8 mouse cellular contexts compared by ENCODE assay signal in the genomic region with DNA sequence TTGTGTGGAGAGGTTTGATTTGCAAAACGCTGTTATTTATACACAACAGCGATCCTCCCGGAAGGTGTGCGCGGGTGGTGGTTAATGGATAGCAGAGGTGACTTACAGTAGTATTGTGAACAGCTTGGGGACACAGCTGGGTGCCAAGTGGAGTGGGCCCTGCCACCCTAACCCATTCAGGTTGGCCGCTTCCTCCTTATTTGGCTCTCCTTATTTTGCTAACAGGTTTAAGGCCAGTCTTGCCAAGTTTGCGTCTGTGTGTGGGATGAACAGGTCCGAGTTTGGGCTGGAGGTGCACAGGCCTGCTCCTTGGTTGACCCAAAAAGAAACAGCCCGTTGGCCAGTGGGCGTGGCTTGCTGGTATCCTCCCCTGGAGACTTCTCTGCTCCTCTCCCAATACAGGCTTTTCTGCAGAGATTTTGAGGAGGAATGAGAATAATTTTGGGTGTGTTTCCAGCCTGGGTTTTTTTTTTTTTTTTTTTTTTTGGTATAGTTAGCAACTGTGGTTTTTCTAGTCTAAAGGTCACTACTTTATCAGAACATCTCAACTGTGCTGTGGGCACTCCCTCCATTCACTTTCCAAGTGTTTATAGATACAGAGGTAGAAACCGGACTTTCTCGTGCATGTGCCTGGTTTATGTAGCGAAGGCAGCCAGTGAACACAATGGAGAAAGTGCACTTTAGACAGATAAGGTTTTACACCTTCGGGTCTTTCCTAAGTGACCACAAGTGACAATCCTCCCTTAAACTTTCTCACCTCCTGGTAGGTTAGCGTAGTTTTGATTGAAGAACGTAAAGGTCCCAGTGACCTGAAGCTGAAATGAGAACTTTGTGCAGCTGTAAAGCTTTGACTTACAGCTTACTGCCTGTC. TPM values are rescaled to one million over a fixed set of nuclear protein-coding genes. Genes with fewer than 3 reads are reported as not detected.
A peak's percentile ranks its signal among the peaks of the same experiment; 100 is the strongest.
DNase-seq lines count a peak whose midpoint lies in the region; ATAC-seq and TF ChIP-seq lines count a peak whose summit lies in the region.

No protein-coding gene starts in this region.

- H3K27me3 ChIP-seq in hindbrain, postnatal 0 days (ENCODE audit: insufficient read depth, low read length): no peaks in the 10 kb centered on the region
- no peaks in the 10 kb centered on the region for H3K27me3 ChIP-seq in liver, embryonic 12.5 days (replicated peaks)
- no peaks in the 10 kb centered on the region for H3K27me3 ChIP-seq in midbrain, postnatal 0 days (ENCODE audit: insufficient read depth, low read length)
- no peaks in the 10 kb centered on the region for H3K27me3 ChIP-seq in testis, adult 2 months (ENCODE audit: control insufficient read depth, insufficient read depth, low read length)

- WGBS in hindbrain, postnatal 0 days: 15% methylated on average over 16 of the region's 16 CpGs
- 11% methylated on average over 16 of the region's 16 CpGs for WGBS in liver, embryonic 12.5 days (ENCODE audit: insufficient replicate concordance)
- 17% methylated on average over 16 of the region's 16 CpGs for WGBS in midbrain, postnatal 0 days

- no peak for TF ChIP-seq POLR2A in testis, adult 2 months (IDR thresholded peaks at IDR 0.05; ENCODE audit: control insufficient read depth, low read depth, low read length)

- peak overlapping the region; percentile 89 for H3K4me2 ChIP-seq in hindbrain, postnatal 0 days (ENCODE audit: low read depth, low read length)
- H3K4me2 ChIP-seq in liver, embryonic 12.5 days: peak overlapping the region; percentile 87
- peak overlapping the region; percentile 63 for H3K4me2 ChIP-seq in midbrain, postnatal 0 days (ENCODE audit: low read depth, low read length, poor library complexity, severe bottlenecking)

- peak overlapping the region; percentile 84; the same call in 1 of the 2 replicates for H3K27ac ChIP-seq in hindbrain, postnatal 0 days
- peak overlapping the region; percentile 88 for H3K27ac ChIP-seq in liver, embryonic 12.5 days
- peak overlapping the region; percentile 80; the same call in 1 of the 2 replicates for H3K27ac ChIP-seq in midbrain, postnatal 0 days (ENCODE audit: low read depth, low read length)
- H3K27ac ChIP-seq in testis, adult 2 months (ENCODE audit: control insufficient read depth, insufficient read depth, low read depth, low read length): peak overlapping the region; percentile 50; the same call in 1 of the 2 replicates

- H3K36me3 ChIP-seq in hindbrain, postnatal 0 days (ENCODE audit: insufficient read depth, low read length): no peaks in the 10 kb centered on the region
- no peaks in the 10 kb centered on the region for H3K36me3 ChIP-seq in liver, embryonic 12.5 days
- H3K36me3 ChIP-seq in midbrain, postnatal 0 days (ENCODE audit: insufficient read depth, low read length): no peaks in the 10 kb centered on the region
- no peaks in the 10 kb centered on the region for H3K36me3 ChIP-seq in testis, adult 2 months (ENCODE audit: control insufficient read depth, insufficient read depth, low read length)

- H3K9me3 ChIP-seq in hindbrain, postnatal 0 days (ENCODE audit: low read length): no peaks in the 10 kb centered on the region
- H3K9me3 ChIP-seq in liver, embryonic 12.5 days (replicated peaks): no peaks in the 10 kb centered on the region
- no peaks in the 10 kb centered on the region for H3K9me3 ChIP-seq in midbrain, postnatal 0 days (ENCODE audit: low read length)

- peak overlapping the region; percentile 95 for H3K9ac ChIP-seq in hindbrain, postnatal 0 days (replicated peaks; ENCODE audit: low read length)
- H3K9ac ChIP-seq in liver, embryonic 12.5 days: peak overlapping the region; percentile 87
- H3K9ac ChIP-seq in midbrain, postnatal 0 days (replicated peaks; ENCODE audit: low read length, poor library complexity, severe bottlenecking): peak overlapping the region; percentile 89

- peak; percentile 15 for ATAC-seq in activated CD4-positive, CD25-positive, alpha-beta regulatory T cell, adult 4 months
- ATAC-seq in hindbrain, postnatal 0 days: no peak
- ATAC-seq in liver, embryonic 12.5 days: no peak
- ATAC-seq in midbrain, postnatal 0 days (ENCODE audit: low FRiP score): no peak

- no peak for TF ChIP-seq CTCF in hindbrain, postnatal 0 days (IDR thresholded peaks at IDR 0.05; ENCODE audit: low read depth)
- TF ChIP-seq CTCF in midbrain, postnatal 0 days (IDR thresholded peaks at IDR 0.05): no peak
- TF ChIP-seq CTCF in testis, adult 2 months (IDR thresholded peaks at IDR 0.05; ENCODE audit: control insufficient read depth, insufficient read depth, insufficient replicate concordance, low read depth, low read length): no peak

- peak overlapping the region; percentile 96 for H3K4me3 ChIP-seq in hindbrain, postnatal 0 days (ENCODE audit: low read length)
- H3K4me3 ChIP-seq in liver, embryonic 12.5 days: peak overlapping the region; percentile 92
- peak overlapping the region; percentile 99 for H3K4me3 ChIP-seq in midbrain, postnatal 0 days (ENCODE audit: low read depth, low read length)
- peak overlapping the region; percentile 87 for H3K4me3 ChIP-seq in testis, adult 2 months (ENCODE audit: control insufficient read depth, low read depth, low read length)

- H3K4me1 ChIP-seq in hindbrain, postnatal 0 days (ENCODE audit: insufficient read depth, low read length): peaks cover 11% of the 10 kb centered on the region
- peaks cover 60% of the 10 kb centered on the region for H3K4me1 ChIP-seq in liver, embryonic 12.5 days
- H3K4me1 ChIP-seq in midbrain, postnatal 0 days (ENCODE audit: insufficient read depth, low read length): peaks cover 7% of the 10 kb centered on the region
- H3K4me1 ChIP-seq in testis, adult 2 months (ENCODE audit: control insufficient read depth, insufficient read depth, low read length): peaks cover 14% of the 10 kb centered on the region

- DNase-seq in cerebellum, adult 8-10 months: peak; percentile 64
- peak; percentile 49 for DNase-seq in gastrocnemius, adult 18-20 months (ENCODE audit: low spot score)
- DNase-seq in hindbrain, postnatal 0 days (ENCODE audit: low spot score): peak; percentile 39
- DNase-seq in midbrain, postnatal 0 days (ENCODE audit: low spot score): peak; percentile 43
- no peak for DNase-seq in c-Kit-positive CD71-positive TER-119-positive erythroid progenitor cells, embryonic 14.5 days (ENCODE audit: low spot score)

RNA-seq across cellular contexts. Expression of a gene that starts 2.6 kb away (rescaled TPM):
- 10 to 100 TPM; 18.5 to 24.0 TPM for polyA plus RNA-seq in activated CD4-positive, CD25-positive, alpha-beta regulatory T cell, adult 4 months (2017; shearing (Covaris generic))
- total RNA-seq in gastrocnemius, adult 18-20 months (2021): 10 to 100 TPM; 17.2 to 17.8 TPM
- total RNA-seq in hindbrain, postnatal 0 days (2014; rRNA removed): 65.1 and 65.6 TPM in 2 replicates
- 28.9 and 32.2 TPM in 2 replicates for polyA plus RNA-seq in hindbrain, postnatal 0 days (2015; fragmentation: Nextera tagmentation; extraction: Ambion mirVana)
- polyA plus RNA-seq in liver, embryonic 12.5 days (2016; fragmentation: Nextera tagmentation; extraction: Ambion mirVana): 20.3 and 20.4 TPM in 2 replicates
- total RNA-seq in midbrain, postnatal 0 days (2014; rRNA removed): 54.9 and 63.5 TPM in 2 replicates
- polyA plus RNA-seq in midbrain, postnatal 0 days (2015; fragmentation: Nextera tagmentation; extraction: Ambion mirVana): 28.3 and 30.2 TPM in 2 replicates
- polyA plus RNA-seq in testis, adult 2 months (2012; rRNA removed): 30.7 and 30.9 TPM in 2 replicates
